Mouse (Mus musculus): ENCODE measurements around the gene Limd2. TPM values are rescaled to one million over a fixed set of nuclear protein-coding genes. Genes with fewer than 3 reads are reported as not detected.

Gene Limd2
- polyA plus RNA-seq, 1 experiment from 2014 or later: 476 TPM

Other genes starting within 250 kb of the Limd2 start
- 13.2 and 14.0 TPM in 2 replicates for gene Cyb561, start 207.5 kb downstream of the Limd2 start, polyA plus RNA-seq (2016; fragmentation: Nextera tagmentation; extraction: Ambion mirVana)
- 0.45 and 0.50 TPM in 2 replicates for gene Ace, start 192.9 kb downstream of the Limd2 start, polyA plus RNA-seq (2016; fragmentation: Nextera tagmentation; extraction: Ambion mirVana)
- not detected in 2 replicates for gene Ace3, start 166.2 kb downstream of the Limd2 start, polyA plus RNA-seq (2016; fragmentation: Nextera tagmentation; extraction: Ambion mirVana)
- gene Kcnh6, start 152.7 kb downstream of the Limd2 start, polyA plus RNA-seq (2016; fragmentation: Nextera tagmentation; extraction: Ambion mirVana): 0.30 and 0.48 TPM in 2 replicates
- 91.2 and 93.4 TPM in 2 replicates for gene Dcaf7, start 124.0 kb downstream of the Limd2 start, polyA plus RNA-seq (2016; fragmentation: Nextera tagmentation; extraction: Ambion mirVana)
- 12.7 and 13.8 TPM in 2 replicates for gene Taco1, start 94.8 kb downstream of the Limd2 start, polyA plus RNA-seq (2016; fragmentation: Nextera tagmentation; extraction: Ambion mirVana)
- 20.9 and 23.9 TPM in 2 replicates for gene Map3k3, start 76.2 kb downstream of the Limd2 start, polyA plus RNA-seq (2016; fragmentation: Nextera tagmentation; extraction: Ambion mirVana)
- 1.5 TPM in 1 of 2 replicates, not detected in the other for gene Gm10840, start within 50 bp of the Limd2 start, polyA plus RNA-seq (2016; fragmentation: Nextera tagmentation; extraction: Ambion mirVana)
- 40.0 and 40.4 TPM in 2 replicates for gene Strada, start 41.3 kb upstream of the Limd2 start, polyA plus RNA-seq (2016; fragmentation: Nextera tagmentation; extraction: Ambion mirVana)
- gene Ccdc47, start 55.5 kb upstream of the Limd2 start, polyA plus RNA-seq (2016; fragmentation: Nextera tagmentation; extraction: Ambion mirVana): 71.2 and 72.9 TPM in 2 replicates
- 107 and 108 TPM in 2 replicates for gene Ddx42, start 56.1 kb upstream of the Limd2 start, polyA plus RNA-seq (2016; fragmentation: Nextera tagmentation; extraction: Ambion mirVana)
- 85.3 and 92.0 TPM in 2 replicates for gene Ftsj3, start 95.2 kb upstream of the Limd2 start, polyA plus RNA-seq (2016; fragmentation: Nextera tagmentation; extraction: Ambion mirVana)
- gene Psmc5, start 95.3 kb upstream of the Limd2 start, polyA plus RNA-seq (2016; fragmentation: Nextera tagmentation; extraction: Ambion mirVana): 419 and 430 TPM in 2 replicates
- 35.9 and 37.1 TPM in 2 replicates for gene Smarcd2, start 112.1 kb upstream of the Limd2 start, polyA plus RNA-seq (2016; fragmentation: Nextera tagmentation; extraction: Ambion mirVana)
- 0.21 and 0.28 TPM in 2 replicates for gene Tcam1, start 115.8 kb upstream of the Limd2 start, polyA plus RNA-seq (2016; fragmentation: Nextera tagmentation; extraction: Ambion mirVana)
- gene Gh, start 141.0 kb upstream of the Limd2 start, polyA plus RNA-seq (2016; fragmentation: Nextera tagmentation; extraction: Ambion mirVana): not detected in 2 replicates
- 0.91 and 1.7 TPM in 2 replicates for gene Cd79b, start 153.9 kb upstream of the Limd2 start, polyA plus RNA-seq (2016; fragmentation: Nextera tagmentation; extraction: Ambion mirVana)
- gene Scn4a, start 192.4 kb upstream of the Limd2 start, polyA plus RNA-seq (2016; fragmentation: Nextera tagmentation; extraction: Ambion mirVana): 0.04 and 0.10 TPM in 2 replicates
- gene Prr29, start 204.6 kb upstream of the Limd2 start, polyA plus RNA-seq (2016; fragmentation: Nextera tagmentation; extraction: Ambion mirVana): not detected in 2 replicates
- gene Icam2, start 227.2 kb upstream of the Limd2 start, polyA plus RNA-seq (2016; fragmentation: Nextera tagmentation; extraction: Ambion mirVana): 16.9 and 20.6 TPM in 2 replicates